Mouse (Mus musculus) brain, embryonic 18.5 days (tissue): ENCODE measurements at regions not wholly inside any gene's neighbourhood (a gene's known extent, or its start where the extent isn't known, plus 50 kb on each side); places are given as distances from the start of the nearest gene placed in this dataset.

Experiments
- DNase-seq: peaks from one replicate; pipeline ENCODE4 v3.0.0-alpha.2; 2012; ENCODE audit warnings: low read depth, low spot score

DNA sequence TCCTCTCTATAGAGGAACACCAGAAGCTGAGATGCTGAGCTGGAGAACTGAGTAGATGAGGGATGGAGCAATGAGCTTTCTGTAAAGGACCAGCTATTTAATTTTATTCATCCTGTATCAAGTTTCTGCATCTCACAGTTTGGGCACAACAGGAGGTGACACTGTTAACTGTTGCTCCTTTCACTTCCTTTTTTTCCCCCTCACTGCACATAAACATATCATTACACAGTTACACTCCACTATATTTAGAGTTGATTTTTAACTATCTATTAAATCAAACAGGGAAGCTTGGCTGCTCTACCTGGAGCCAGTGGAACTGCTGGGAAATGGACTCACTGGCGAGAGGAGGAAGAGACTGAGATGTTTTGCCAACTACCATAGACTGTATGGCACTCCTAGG, 509.4 kb downstream of the Rnf144a start:
- no peak for DNase-seq

DNA sequence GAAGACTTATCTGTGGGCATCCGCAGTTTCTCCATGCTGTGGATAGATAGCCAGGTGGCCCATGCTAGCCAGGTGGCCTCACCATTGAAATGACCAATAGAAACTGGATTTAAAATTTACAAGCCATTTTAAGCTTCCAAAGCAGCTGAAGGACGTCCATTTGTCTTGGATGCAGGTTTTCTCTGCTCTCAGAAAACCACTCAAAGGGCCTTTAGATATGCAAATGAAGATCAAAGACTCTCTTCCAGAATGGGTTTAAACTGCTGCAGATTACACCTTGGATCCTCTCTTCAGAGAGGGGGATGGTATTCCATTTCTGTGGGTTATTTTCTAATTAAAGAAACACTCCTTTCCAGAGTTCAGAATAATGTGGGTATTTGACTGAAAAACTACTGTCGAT, 518.5 kb downstream of the Rnf144a start:
- DNase-seq, result no peak

DNA sequence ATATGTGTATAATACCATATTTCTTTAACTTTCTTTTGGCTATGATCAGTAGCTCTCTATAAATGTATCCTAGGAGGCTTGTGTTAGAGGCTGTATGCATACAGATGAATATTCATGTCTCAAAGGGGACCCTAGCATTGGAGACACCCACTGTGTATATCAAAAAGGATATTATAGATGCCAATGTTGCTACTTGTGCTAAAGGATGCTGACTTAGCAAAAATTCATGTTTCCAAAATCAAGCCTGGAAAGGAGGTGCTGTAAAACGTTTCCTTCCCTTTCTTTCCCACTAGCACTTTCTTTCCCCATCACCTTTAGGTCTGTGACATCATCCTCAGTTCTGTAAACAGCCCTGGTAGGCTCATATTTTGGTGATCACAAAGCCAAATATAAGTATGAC, 519.4 kb downstream of the Rnf144a start:
- DNase-seq, result no peak

DNA sequence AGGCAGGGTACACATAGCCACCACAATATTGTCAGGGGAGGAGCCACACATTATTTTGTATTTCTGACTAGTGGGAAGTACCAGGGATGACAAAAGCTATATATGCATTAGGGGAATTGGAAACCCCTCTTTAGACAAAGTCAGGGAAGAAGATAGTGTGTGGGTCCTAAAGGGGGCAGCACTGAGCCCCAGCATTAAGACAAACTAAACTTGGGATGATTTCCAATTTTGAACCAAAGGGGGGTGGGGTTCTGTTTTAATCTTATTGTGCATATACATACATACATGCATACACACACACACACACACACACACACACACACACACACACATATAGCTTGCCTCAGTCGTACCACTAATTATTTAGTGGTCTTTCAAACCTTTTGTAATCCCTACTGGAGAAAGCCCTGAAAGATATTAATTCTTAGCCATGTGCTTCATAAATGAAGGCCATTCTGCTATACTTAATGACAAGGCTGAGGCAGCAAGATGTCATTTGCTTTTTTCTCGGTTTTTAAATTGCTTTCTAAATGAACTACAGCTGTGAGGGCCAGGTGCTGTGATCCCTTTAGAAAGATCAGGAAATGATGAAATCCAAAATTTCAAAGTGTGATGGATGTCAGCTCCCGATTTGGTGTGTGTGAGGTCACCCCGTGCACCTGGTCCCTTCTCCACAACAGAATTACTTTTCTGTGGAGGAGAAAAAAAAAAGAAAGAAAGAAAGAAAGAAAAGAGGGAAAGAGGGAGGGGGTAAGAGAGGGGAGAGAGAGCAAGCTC, 523.5 kb downstream of the Rnf144a start:
- DNase-seq, result no peak

DNA sequence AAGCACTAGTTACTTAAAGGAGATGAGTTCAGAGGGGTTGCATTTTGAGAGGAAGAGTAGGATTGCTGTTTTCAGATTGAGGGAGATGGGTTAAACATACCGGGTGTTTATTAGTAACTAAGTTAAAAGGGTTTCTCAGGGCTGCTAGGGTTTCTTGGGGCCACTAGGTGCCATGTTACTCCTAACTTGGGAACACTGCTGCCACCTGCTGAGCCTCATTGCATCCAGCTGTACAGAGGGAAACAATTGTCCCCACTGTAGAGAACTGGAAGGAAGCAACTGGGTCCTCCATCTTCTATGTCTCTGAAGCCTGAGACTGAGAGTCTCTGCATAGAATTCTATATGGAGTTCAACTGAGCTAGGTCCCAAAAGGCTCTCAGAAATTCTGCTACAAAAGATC, 524.3 kb downstream of the Rnf144a start:
- DNase-seq, result no peak

DNA sequence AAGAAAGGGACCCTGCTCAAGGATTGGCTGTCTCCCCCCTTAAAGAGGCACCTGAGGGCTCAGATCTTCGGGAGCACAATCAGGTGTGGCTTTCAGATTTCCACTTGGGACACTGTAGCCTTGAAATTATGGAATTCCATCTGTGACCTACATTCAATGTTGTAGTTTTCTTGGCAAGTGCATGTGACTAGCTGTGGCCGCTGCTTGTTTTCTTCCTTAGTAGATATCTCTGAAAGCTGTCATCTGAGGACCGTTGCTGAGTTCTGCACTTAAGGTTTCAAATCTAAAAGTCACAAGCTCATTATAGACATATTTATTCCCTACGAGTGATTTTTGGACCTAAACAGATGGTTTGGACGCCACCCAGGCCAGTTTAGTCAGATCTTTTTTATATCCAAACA, 531.3 kb downstream of the Rnf144a start:
- no peak for DNase-seq

DNA sequence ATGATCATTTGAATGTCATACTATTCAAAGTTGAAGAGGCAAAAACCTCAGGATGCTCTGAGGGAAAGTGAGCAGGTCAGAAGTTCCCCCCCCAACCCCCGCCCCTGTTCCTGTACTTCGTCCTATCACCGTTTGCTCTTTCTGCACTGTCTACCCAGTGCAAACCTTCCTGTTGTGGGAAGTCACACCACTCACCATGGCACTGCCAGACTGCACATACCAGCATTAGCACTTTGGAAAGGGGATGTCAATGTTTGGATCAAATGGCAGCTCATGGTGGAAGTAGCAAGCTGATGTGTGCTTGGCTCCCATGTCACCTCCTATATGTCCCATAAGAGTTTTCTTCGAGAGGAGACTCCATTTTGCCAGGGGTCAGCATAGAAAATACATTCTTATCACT, 543.2 kb downstream of the Rnf144a start:
- DNase-seq, result no peak

DNA sequence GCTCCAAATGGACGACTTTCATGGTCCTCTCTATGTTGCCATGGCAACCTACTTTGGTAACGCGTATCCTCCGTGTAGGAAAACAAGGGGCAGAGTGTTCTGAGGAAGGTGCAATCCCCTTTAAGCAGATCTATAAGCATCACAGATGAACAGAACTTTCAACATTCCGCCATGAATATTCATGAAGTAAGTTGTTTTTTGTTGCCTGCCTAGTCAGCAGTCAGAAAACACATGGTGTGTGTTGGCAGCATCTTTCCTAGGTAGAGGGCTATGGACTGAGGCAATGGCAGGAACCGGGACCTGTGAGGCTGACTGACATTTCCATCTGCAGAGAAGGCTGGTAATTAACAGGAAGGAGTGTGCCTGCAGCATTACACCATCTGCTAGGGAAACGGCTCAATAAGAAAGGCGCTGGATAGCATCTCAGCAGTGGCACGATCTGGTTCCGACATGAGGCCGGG, 544.0 kb downstream of the Rnf144a start:
- DNase-seq, result peak; percentile 91

DNA sequence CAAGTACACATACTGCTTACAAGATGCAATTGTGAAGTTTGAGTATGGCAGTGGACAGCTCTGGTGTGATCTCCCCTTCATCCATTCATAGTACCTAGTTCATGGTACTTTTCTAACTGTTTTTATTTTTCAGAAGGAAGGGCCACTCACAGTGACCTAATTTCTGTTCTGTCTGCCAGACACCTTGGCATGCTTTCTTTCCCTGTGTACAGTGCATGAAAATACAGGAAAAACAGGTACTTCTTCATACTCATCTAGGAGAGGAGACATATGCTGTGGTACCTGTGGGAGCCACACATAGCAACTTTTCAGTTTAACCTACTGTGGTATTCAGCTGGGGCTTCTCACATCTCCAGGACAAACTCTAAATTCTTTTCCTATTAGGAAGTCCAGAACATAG, 545.2 kb downstream of the Rnf144a start:
- no peak for DNase-seq

DNA sequence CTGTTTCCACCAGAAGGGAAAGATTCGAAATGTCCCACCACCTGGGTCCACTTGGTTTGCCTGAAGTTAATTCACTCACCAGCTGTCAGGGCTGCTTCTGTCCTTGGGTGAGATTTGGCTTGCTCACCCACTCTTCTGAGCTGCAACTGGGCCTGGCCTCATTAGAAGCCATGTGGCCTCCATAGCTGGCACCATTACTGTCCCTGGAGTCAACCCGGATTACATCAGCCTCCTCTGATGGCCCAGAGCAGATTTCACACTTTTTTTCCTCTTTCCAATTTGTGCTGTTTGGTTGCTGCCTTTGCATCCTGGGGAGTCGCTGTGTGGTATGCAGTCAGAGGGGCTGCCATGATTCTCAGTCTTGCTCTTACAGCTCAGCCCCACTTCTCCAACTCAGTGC, 550.0 kb downstream of the Rnf144a start:
- no peak for DNase-seq

DNA sequence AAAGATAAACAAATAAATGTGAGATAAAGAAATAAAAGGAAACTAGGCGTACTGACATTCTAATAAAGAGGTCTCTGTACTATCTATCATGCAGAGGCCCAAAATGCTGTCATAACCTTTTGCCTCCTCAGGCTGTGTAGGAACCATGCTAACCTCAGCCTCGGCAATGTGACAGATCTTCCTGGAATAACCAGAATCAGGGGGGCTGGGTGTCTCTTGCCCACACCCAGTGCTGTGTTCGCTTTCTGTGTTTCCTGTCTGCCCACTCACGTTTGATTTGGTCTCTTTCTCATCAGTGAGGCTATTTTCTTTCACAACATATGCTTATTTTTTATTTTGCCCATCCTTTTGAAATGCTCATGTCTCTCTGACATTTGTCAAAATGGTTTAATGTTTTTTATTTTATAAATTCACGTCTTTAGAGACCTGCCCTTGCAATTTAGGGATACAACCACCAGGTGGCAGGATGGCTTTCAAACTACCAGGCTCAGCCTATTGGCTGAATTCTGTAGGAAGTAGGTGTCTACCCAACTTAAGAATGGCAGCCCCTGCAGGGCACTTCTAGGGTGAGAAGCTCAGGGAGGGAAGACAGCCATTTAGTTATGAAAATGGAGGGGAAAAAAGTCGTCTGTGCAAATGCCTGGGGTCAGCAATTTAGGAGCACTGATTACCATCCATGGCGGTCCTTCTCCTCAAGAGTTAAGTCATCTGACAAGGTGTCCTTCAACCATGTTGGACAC, 550.8 kb downstream of the Rnf144a start:
- DNase-seq, result no peak

DNA sequence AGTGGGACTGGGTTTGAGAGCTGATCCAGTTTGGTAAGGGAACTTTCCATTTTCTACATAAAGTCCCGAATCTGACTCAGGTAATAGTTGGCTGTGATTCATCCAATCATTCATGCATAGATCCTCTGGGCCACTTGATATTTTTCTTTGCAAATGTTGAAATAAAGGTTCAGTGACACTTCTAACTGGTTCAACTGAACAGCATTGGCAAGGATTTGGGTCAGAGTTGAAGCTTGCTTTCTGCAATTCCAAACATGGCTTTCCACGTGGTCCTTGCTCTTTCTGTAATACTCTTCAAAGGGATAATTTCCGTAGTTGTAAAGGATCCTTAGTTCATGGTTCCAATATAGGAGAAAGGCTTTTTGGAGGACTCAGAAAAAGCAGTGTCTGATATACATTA, 554.0 kb downstream of the Rnf144a start:
- DNase-seq, result no peak

DNA sequence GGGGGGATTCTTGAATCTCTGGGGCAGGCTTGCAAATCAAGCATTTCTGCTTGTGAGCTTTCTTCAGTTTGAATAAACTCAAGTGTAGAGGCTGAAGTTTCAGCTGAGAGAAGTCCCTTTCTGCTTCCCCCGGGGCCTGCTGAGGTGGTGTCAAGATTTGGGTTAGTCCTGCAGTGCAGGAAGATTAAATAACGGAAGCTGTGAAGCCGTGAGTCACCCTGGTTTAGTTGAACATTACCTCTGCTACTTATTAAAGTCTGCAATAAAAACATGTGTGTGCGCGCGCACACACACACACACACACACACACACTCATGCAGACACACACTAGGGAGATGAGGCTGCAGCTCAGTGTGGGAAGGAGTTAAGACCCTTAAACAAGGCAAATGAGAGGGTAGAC, 556.7 kb downstream of the Rnf144a start:
- DNase-seq, result no peak

DNA sequence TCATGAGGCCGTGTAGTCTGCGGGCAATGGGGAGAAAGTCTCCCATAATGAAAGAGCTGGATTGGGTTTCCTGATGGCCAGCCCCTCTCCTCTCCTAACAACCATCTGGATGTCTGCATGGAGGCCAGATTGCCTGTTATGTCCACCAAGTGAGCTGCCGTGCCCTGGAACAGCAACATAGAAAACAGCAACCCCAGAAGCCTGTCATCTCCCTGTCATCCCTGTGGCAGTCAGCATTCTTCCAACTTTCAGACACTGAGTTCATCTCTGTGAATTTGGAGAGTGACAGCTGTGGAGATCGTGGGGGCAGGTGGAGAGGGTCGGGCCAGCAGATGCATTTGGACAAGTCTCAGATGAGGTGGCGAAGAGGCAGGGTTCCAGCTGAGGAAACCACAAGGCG, 585.0 kb downstream of the Rnf144a start:
- no peak for DNase-seq

DNA sequence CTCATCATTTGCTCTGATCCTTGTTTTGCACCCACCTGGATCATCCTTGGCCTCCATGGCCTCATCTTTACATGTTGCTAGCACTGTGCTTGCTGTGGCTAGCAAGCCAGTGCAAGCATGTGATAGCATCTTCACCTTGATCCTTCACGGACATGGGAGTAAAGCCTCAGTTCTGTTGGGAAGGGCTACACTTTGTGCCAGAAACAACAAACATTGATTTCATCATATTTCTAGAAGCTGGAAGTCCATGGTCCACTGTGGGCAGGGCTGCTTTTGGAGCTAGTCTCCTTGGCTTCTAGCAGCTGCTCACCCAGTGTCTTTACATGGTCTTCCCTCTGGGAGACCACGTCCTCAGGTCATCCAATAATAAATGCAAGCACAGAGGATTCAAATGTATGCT, 587.1 kb downstream of the Rnf144a start:
- DNase-seq, result no peak

DNA sequence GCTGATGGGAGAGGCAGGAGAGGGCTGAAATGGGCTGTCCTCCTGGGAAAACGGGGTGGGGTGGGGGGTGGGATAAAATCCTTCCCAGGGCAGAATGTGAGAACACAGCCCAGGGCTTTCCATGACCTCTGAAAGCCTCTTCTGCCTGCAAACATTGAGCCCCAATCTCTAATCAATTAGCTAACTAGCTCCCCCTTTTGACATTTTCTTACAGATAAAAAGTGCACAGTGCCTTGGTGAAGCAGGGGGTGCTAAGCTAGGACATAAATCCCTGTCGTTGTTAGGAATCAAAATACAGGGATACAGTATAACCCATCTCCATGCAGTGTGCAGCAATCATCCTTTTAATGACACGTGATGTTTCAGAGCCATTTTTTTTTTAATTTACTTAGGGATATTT, 588.1 kb downstream of the Rnf144a start:
- DNase-seq, result no peak

DNA sequence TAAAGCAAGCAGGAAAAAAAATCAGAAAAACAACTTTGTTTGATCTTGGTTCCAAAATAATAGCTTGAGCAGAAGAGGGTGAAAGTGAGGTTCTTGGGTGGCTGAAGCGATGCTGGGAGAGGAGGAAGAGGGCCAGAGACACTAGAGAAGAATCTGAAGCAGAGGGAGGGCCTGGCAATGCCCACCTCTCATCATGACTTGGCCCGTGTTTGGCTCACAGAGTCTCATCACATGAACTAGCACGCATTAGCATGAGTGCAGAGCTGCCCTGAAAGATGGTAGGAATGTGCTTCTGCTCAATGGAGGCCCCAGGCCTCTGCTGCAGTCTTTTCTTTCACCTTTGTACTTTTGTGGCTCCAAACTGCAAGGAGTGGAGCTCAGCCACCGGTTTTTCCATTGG, 588.6 kb downstream of the Rnf144a start:
- DNase-seq, result no peak

DNA sequence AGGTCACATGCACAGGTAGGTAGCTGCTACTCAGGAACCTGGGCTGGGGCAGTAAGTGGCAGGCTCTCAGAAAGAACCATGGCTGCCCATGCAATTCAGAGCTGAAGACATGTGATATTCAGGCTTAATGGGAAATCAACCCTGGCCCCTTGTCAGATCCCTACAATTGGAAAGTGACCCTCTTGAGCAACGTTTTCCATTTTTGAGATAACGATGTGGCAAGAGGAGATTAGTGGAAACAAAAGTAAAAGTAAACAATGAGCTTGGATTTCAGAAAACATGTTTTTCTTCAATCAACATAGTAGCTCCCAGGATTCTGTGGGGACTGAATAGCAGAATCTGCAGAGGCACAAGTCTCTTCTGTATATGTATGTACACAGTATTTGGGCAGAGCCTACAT, 598.8 kb downstream of the Rnf144a start:
- DNase-seq, result no peak

DNA sequence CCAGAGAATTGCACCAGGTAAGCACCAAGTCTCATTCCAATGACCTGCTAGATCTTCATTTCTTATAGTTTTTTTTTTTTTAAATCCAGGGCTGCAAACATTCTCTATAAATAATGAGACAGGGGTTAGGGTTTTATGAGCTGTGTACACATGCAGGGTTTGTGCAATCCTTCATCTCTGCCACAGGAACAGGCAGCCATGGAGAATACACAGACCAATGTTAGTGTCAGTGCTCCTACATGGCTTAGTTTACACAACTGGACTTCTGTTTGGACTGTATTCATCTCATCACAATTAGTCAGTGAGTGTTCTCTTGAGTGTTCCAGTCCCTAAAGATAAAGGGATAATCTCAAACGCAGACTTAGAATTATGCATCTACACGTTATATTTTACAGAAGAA, 620.0 kb downstream of the Rnf144a start:
- DNase-seq, result no peak

DNA sequence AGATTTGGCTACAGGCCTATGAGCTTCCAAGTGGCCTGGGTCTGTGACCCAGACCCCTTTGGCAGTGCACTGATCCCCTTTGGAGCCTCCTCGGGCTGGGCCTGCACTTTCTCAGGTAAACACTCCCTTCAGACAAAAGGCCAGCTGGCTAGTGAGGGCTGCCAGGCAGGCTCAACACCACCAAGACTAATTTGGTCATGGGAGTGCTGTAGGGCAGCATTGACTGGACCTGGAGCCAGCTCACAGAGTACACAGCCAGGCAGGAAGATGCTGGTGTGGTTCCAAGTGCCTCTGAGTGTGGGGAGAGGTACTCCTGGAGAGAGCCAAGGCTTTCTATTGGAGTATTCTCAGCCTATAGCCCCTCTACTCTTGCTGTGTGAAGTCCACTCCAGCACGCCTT, 620.5 kb downstream of the Rnf144a start:
- DNase-seq, result no peak

DNA sequence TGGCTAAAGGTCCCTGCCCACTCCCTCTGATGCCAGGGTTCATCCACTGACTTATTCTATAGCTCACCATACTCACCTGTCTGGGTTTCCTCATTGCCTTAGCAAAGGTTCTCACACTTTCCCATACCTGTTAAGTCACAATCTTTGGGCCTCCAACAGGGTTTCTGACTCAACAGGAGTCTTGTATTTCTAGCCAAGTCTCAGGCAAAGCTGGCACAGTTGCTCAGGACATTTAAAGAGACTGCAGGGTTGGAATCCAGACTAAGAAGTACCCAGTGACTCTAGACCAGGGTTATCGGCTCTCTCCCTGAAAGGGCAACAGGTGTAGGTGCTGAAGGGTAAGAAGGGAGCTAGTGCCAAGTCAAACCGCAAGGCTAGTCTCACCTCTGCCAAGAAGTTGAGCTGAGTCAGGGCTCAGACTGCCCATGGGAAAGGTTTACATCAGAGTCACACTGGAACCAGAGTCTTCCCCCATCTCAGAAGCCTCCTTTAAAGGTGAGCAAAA, 622.4 kb downstream of the Rnf144a start:
- DNase-seq, result no peak

DNA sequence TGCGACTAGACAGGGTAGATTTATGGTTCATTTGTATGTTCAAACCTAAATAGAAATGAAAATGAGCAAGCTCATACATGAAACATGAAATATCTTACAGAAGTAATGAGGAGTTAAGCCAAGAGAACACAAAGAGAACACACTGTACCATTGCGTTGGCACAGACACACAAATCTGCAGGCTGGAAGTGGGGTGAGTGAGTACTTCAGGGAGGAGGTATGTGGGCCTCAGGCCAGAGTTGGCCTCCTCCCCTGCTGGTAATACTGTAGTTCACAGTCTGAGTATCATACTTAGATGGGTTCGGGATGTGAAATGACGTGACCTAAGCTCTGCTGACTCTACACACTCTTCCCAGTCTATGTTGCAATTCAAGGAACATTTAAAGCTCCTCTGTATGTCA, 624.1 kb downstream of the Rnf144a start:
- DNase-seq, result no peak
